Mouse (Mus musculus) cortical plate, adult 2 months (tissue): ENCODE results near the gene Ap1m1. TPM values are rescaled to one million over a fixed set of nuclear protein-coding genes. Genes with fewer than 3 reads are reported as not detected.

ENCODE experiments used
- H3K27ac ChIP-seq: fragments of 200-500 bp; 2 replicates; pipeline ENCODE4 v1.5.1; 2012; ENCODE audit warnings: low read length, control low read depth, inconsistent platforms; ENCODE audit not compliant: insufficient read depth
- H3K4me1 ChIP-seq: fragments of 200-500 bp; 2 replicates; pipeline ENCODE4 v1.6.1; 2011; ENCODE audit warnings: low read length; ENCODE audit not compliant: control insufficient read depth, insufficient read depth
- H3K4me3 ChIP-seq: fragments of 200-500 bp; 2 replicates; pipeline ENCODE4 v1.5.1; 2011; ENCODE audit warnings: mild to moderate bottlenecking, low read length, control low read depth; ENCODE audit not compliant: insufficient read depth
- CTCF ChIP-seq: fragments of 200-500 bp; IDR thresholded peaks from 2 replicates; pipeline ENCODE4 v1.5.1; 2011; ENCODE audit warnings: mild to moderate bottlenecking, control low read depth, low read length; ENCODE audit not compliant: insufficient read depth; ENCODE audit errors: extremely low read depth
- POLR2A ChIP-seq: fragments of 200-500 bp; IDR thresholded peaks from 2 replicates; pipeline ENCODE4 v1.6.1; 2011; ENCODE audit warnings: mild to moderate bottlenecking, low read length, control low read depth; ENCODE audit not compliant: insufficient read depth; ENCODE audit errors: extremely low read depth
- polyA plus RNA-seq: library from polyadenylated mRNA; depleted of rRNA; stranded (reverse); fragments of >200 nt; gene quantifications from 2 replicates; pipeline ENCODE4 v1.2.3, GENCODE M21; 2012; rRNA removed

Ap1m1 gene
- polyA plus RNA-seq, result 101 and 104 TPM in 2 replicates

DNA sequence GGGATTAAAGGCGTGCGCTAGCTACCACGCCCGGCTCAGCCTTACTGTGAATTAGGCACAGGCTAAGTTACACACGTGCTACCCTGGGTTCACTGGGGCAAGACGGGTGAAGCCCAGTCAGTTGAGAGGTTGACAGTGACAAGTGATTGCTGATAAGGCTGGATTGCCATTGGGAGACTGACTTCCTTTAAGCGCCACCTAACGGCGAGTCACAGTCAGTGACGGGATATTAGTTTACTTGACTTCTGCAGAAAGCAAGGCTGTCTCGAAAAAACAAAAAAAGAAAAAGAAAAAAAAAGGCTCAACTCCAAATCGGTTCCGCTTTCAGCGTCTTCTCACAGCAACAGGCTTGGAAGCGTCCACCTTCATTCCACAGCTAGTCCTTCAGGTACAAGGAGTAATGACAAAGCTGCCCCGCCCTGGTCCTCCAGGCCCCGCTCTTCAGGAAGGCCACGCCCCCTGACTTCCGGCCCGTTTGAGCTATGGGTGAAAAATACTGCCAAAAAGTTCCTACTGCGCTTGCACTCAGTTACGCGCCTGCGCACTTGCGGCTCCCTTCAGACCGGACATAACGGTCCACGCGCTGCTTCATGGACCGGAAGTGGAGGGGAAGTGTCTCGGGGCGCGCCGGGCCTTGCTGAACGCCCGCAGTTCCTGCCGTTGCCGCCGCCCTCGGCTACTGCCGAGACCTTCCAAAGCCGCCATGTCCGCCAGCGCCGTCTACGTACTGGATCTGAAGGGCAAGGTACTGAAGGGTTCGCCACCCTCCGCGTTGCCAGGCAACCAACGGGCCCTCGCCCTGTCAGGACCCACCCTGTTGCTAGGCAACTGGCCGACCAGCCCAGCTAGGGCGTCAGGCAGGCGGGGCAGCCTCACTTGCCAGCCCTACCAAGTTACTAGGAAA is at the start of gene Ap1m1:
Gene Ap1m1, plus strand, starts transcription at position 520 of the 904 bp plus-strand sequence.
- Histone ChIP-seq H3K4me1 (peaks cover 6% of the 10 kb centered on the region; the same call in 1 of the 2 replicates), H3K27ac (peak within 1 kb of the TSS; percentile 86), H3K4me3 (peak within 1 kb of the TSS; percentile 80)
- no peak; the same call in 1 of the 2 replicates for TF ChIP-seq POLR2A
- TF ChIP-seq CTCF, result peak; percentile 77

DNA sequence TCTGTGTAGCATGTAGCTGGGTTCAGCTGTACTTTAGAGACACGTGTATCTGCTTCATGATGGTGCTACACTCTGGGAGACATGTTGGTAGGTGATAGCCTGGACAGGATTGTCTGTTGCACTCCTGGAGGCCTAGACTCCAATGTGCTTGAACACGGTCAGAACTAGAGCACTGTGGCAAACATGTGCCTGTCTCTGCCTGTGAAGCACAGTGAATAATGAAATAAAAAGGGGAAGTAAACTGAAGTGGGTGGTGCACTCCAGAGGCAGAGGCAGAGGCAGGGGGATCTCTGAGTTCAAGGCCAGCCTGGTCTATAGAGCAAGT is 49.6 kb upstream of the Ap1m1 start:
- Histone ChIP-seq H3K27ac (no peak overlapping the region), H3K4me3 (no peak overlapping the region), H3K4me1 (no peaks in the 10 kb centered on the region)
- no peak for TF ChIP-seq POLR2A
- TF ChIP-seq CTCF, result no peak

DNA sequence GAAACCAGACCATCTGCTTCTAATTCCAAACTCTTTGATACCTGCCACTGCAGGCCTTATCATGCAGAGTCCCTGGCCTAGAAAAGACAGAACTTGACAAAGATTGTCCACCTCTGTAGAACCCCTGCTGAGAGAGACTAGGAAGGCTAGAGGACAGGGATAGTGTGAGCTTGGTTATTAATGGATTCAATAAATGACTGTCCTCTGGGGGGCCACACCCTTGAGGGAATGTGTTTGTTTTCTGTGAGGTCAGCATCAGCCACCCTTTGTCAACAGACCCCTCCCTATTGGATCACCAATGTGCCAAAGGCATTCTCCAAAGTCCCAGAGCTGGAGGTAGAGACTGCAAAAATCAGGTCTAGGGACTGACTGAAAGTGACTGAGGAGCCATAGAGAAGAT is 47.8 kb upstream of the Ap1m1 start:
- Histone ChIP-seq H3K27ac (no peak overlapping the region), H3K4me3 (no peak overlapping the region), H3K4me1 (no peaks in the 10 kb centered on the region)
- TF ChIP-seq CTCF, result no peak

DNA sequence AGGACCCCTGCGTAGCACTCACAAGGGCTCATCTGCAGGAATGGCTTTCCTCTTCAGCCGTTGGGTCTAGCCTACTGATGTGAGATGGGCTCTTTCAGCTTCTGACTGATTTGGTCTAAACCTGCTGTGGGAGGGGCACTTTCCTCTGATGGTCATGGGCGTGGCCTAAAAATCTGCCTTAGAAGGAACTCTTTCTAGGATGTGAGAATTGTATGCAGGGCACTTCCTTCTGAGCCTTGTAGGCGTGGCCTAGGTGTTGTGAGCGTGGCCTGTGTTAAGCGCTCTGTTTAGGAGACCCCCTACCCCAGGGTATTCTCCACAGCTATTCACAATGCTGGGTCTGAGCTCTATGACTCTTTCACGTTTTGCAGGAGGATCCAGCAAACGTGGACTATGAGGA is 41.8 kb upstream of the Ap1m1 start:
- no peak overlapping the region for H3K27ac ChIP-seq
- H3K4me3 ChIP-seq, result no peak overlapping the region
- TF ChIP-seq CTCF (no peak), POLR2A (no peak)
- no peaks in the 10 kb centered on the region for H3K4me1 ChIP-seq

DNA sequence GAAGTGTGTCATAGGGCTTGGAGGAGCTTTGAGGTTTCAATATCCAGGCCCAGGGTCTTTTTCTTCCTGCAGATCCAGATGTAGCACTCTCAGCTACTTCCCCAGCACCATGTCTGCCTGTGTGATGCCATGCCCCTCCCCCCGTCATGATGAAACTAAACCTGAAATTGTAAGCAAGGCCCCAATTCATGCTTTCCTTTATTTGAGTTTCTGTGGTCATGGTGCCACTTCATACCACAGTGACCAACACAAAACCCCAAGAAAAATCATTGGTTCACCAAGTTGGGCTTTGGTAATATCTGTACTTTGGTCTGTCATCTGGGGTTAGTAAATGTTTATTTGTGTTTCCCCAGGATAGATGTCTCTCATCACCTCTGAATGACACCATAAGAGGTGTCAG is 31.2 kb upstream of the Ap1m1 start:
- Histone ChIP-seq H3K27ac (no peak overlapping the region), H3K4me3 (no peak overlapping the region), H3K4me1 (no peaks in the 10 kb centered on the region)
- TF ChIP-seq CTCF (no peak), POLR2A (no peak)

DNA sequence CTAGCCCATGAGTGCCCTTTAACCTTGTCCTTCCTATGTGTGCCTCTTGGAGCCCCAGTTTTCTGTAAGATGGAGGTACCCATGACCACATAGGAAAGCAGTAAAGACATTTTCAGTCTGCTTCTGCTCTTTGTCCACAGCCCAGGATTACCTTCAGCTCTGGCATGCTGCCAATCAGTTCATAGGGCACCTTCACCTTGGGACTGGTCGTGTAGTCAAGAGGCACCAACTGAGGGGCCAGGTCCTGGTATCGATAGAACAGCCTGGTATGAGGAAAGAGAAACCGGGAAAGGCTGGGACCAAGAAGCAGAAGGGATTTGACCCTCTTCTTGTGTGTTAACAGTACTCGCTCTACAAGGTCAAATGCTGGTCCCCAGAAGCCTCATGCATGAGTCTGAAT is 29.6 kb upstream of the Ap1m1 start:
- H3K4me1 ChIP-seq, result no peaks in the 10 kb centered on the region
- no peak overlapping the region for H3K27ac ChIP-seq
- TF ChIP-seq CTCF, result no peak
- no peak for TF ChIP-seq POLR2A
- H3K4me3 ChIP-seq, result no peak overlapping the region

DNA sequence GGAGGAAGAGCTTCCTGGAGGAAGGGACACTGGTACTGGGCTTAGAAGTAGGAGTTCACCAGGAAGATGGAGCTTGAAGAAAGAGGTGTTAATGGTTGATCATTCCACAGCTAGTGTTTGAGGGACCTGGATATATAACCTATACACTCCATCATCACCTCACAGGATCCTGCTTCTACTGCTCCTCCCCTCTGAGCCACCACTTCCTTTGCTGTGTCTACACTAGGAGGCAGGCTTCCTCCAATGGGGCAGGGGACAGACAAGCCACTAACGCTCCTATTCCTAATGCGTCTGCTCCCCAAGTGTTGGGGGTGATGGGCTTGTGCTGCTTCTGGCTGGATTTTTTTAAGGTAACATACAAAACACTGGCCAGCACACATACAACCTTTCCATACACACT is 29.1 kb upstream of the Ap1m1 start:
- Histone ChIP-seq H3K4me1 (no peaks in the 10 kb centered on the region), H3K27ac (no peak overlapping the region), H3K4me3 (no peak overlapping the region)
- no peak for TF ChIP-seq CTCF
- no peak for TF ChIP-seq POLR2A

DNA sequence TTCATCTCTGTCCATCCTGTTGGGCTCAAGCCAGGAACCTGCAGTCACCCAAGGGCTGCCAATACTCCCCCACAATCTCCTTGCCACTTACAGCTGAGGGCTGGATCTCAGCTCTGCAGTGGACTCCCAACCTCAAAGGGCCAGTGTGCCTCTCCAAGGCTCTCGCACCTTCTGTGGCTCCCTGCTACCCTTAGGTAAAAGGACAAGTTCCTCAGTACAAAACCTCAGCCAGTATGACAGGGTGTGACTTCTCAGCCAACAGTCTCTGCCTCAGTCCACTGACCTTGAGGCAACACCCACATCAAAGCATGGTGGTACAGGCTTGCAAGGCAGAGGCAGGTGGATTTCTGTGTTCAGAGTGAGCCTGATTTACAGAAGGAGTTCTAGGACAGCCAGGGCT is 28.0 kb upstream of the Ap1m1 start:
- no peak for TF ChIP-seq POLR2A
- Histone ChIP-seq H3K27ac (no peak overlapping the region), H3K4me1 (no peaks in the 10 kb centered on the region), H3K4me3 (no peak overlapping the region)

DNA sequence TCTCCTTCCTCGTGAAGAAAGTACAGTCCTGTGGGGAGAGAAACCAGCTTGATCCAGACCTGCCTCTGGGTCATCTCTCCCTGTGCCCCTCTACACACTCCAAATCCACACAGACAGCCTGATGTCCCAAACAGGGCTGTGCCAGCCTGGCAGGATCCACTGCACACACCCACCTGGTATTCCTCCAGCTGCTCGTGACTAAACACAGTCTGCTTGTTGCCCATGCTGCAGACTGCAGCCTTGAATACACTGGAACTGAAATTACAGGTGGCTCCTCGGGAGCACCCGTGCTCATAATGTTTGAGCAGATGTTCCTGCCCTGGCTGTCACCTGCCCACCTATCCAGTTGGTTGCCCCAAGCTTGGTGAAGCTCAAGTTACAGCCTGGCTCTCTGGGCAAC is 27.1 kb upstream of the Ap1m1 start, which contains the start of gene Cib3:
Gene Cib3, minus strand, starts transcription at position 87 of the 400 bp plus-strand sequence.
- no peaks in the 10 kb centered on the region for H3K4me1 ChIP-seq
- no peak within 1 kb of the TSS for H3K4me3 ChIP-seq
- no peak within 1 kb of the TSS for H3K27ac ChIP-seq
- TF ChIP-seq CTCF, result no peak
- no peak for TF ChIP-seq POLR2A

DNA sequence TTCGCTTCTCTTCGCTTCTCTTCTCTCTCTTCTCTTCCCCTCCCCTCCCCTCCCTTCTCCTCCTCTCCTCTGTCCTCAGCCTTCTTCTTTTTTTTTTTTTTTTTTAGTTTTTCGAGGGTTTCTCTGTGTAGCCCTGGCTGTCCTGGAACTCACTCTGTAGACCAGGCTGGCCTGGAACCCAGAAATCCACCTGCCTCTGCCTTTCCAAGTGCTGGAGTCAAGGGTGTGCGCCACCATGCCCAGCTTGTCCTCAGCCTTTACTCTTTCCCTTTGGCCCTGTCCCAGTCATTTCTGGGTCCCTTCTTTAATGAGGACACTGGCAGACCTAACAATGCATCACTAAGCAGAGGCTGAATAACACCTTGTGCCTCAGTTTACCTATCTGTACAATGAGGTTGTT is 26.3 kb upstream of the Ap1m1 start, which contains the start of gene Gm11034:
Gene Gm11034, minus strand, starts transcription at position 101 of the 400 bp plus-strand sequence.
- H3K4me1 ChIP-seq, result no peaks in the 10 kb centered on the region
- no peak within 1 kb of the TSS for H3K27ac ChIP-seq
- H3K4me3 ChIP-seq, result no peak within 1 kb of the TSS
- TF ChIP-seq POLR2A, result no peak
- TF ChIP-seq CTCF, result no peak
